Mouse (Mus musculus): ENCODE data around the gene Nrxn2. TPM values are rescaled to one million over a fixed set of nuclear protein-coding genes. Genes with fewer than 3 reads are reported as not detected.

The Nrxn2 gene
- polyA plus RNA-seq, 1 experiment from 2014 or later, result 0.77 TPM

DNA sequence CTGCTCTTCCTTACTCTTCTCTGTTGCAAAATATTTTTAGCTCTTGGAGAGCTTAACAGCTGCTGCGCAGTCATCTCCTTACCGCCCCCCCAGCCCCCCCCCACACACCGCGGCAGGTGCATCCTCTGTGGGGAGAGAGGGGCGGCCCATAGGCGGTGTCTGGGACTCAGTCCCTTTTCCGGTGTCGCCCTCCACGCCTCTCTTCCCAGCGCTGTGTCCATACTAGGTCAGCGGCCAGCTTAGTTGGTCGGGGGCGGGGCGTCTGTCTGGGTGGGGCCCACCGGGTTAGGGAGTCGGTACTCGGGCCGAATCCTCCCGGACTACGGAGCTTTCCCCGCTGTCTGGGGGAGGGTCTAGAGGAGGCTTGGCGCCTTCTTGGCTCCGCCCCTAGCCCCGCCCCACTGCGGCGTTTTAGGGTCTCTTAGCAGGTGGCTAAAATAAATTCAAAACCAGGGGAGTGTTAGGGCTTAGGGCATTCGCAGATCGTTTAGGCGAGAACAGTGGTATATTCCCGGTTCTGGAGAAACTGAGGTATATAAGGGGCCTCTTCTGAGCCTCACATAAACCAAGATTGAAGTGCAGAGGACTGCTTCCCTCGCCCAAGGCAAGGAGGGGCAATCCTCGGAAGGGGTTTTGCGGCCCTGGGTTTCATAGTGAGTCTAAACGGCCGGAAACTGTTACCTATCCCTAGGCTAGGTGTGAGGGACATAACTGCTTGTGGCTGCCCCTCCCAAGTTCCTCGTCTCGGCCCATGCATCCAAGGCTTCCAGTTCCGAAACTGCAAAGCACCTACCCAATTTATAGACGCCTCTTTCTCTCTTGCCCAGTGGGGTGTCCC lies 19.9 kb upstream of the Nrxn2 start:
- no peaks in the 10 kb centered on the region for H3K9me3 ChIP-seq (replicated peaks; ENCODE audit: control insufficient read depth, low read length)
- WGBS, result under 1% methylated on average over 39 of the region's 39 CpGs
- ATAC-seq (replicated peaks; ENCODE audit: extremely low read depth, insufficient read depth, low FRiP score), result peak; percentile 50
- H3K9ac ChIP-seq (ENCODE audit: low read length), result peak overlapping the region; percentile 61
- H3K27ac ChIP-seq (ENCODE audit: low read length), result peak overlapping the region; percentile 77
- peaks cover 7% of the 10 kb centered on the region for H3K36me3 ChIP-seq (ENCODE audit: control insufficient read depth, insufficient read depth)
- peak overlapping the region; percentile 59 for H3K4me3 ChIP-seq (ENCODE audit: low read length)
- H3K4me2 ChIP-seq (ENCODE audit: low read depth, low read length), result peak overlapping the region; percentile 74
- H3K27me3 ChIP-seq (ENCODE audit: control insufficient read depth, insufficient read depth, low read length), result no peaks in the 10 kb centered on the region
- peaks cover 27% of the 10 kb centered on the region for H3K4me1 ChIP-seq (ENCODE audit: control insufficient read depth, insufficient read depth, low read length)

DNA sequence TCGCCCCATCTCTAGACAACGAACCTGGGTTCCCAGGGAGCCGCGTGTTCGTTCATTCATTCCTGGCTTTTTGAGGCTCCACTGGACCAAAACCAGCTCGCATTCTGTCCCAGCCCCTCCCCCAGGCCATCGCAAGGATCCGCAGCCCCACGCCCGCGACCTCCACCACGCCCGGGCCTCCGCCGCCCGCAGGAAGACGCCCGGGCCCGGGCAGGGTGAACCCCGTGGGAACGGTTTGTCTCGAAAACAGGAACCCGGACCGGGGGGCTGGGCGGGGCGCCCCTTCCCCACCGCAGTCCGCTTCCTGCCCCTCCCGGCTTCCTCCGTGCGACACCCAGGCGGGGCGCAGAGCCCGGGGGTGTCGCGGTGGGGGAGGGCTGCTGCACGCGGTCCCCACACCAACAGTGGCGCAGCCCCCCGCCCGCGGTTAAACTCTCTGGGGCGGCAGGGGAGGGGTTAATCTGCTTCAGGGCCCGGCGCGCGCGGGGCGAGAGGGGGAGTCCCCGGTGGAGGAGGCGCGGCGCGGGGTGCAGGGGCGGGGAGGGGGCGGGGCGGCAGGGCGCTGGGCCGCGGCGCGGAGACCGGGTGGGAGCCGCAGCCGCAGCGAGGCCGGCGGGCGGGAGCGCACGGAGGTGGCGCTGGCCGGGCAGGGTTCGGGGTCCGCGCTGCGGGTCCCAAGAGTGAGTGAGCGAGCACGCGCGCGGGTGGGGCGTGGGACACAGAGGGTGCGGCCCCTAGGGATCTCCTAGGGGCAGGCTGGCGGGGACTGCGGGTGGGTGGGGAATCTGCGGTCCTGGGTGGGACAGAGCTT lies 19.0 kb upstream of the Nrxn2 start, which contains the start of gene Rasgrp2:
TSS of gene Rasgrp2 (plus strand) at position 56 of the 811 bp plus-strand sequence.
- peaks cover 5% of the 10 kb centered on the region for H3K36me3 ChIP-seq (ENCODE audit: control insufficient read depth, insufficient read depth)
- WGBS, result under 1% methylated on average over 82 of the region's 87 CpGs
- no peaks in the 10 kb centered on the region for H3K27me3 ChIP-seq (ENCODE audit: control insufficient read depth, insufficient read depth, low read length)
- peak; percentile 28; the same call in 1 of the 2 replicates for ATAC-seq (replicated peaks; ENCODE audit: extremely low read depth, insufficient read depth, low FRiP score)
- no peaks in the 10 kb centered on the region for H3K9me3 ChIP-seq (replicated peaks; ENCODE audit: control insufficient read depth, low read length)
- H3K9ac ChIP-seq (ENCODE audit: low read length), result peak within 1 kb of the TSS; percentile 61
- H3K4me1 ChIP-seq (ENCODE audit: control insufficient read depth, insufficient read depth, low read length), result peaks cover 27% of the 10 kb centered on the region
- peak within 1 kb of the TSS; percentile 77 for H3K27ac ChIP-seq (ENCODE audit: low read length)
- peak within 1 kb of the TSS; percentile 59 for H3K4me3 ChIP-seq (ENCODE audit: low read length)
- H3K4me2 ChIP-seq (ENCODE audit: low read depth, low read length), result peak within 1 kb of the TSS; percentile 74

- peak overlapping the region; percentile 59 for H3K4me3 ChIP-seq (ENCODE audit: low read length)
- peaks cover 27% of the 10 kb centered on the region for H3K4me1 ChIP-seq (ENCODE audit: control insufficient read depth, insufficient read depth, low read length)
- 3% methylated on average over 29 of the region's 29 CpGs for WGBS
These were observed 18.1 kb upstream of the Nrxn2 start for GRCm38 (mm10) chr19:6400096-6401086.

DNA sequence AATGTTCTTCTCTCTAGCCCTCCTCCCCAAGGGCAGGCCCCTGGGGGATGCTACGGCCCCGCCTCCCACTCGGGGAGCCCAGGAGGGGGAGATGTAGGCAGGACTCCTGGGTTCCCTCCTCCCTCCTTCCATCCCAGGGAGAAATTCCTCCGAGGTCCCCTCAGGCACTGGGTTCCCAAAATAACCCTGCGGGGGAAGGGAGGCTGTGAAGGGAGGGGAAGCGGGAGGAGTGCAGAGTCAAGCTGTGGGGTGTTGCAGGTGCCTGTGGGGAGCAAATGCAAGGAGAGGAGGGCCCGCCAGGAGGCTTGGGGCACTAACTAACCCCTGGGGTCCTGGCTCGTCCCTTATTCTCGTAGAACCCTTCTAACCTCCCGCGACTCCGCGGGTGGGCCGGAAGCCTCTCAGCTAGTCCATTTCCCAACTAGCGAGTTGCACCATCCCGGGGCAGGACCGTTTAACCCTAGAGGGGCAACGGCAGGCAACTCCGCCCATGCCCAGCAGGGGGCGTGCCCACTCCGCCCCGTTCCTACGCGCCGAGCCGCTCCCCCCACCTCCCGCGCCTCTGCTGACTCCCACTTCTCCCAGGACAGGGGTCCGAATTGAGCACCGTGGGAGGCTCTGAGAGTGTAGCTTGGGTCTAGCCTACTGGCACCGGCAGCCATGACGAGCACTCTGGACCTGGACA lies 17.3 kb upstream of the Nrxn2 start:
- peak; percentile 29 for ATAC-seq (replicated peaks; ENCODE audit: extremely low read depth, insufficient read depth, low FRiP score)
- peak overlapping the region; percentile 61; the same call in 1 of the 2 replicates for H3K27ac ChIP-seq (ENCODE audit: low read length)
- no peaks in the 10 kb centered on the region for H3K9me3 ChIP-seq (replicated peaks; ENCODE audit: control insufficient read depth, low read length)
- H3K9ac ChIP-seq (ENCODE audit: low read length), result peak overlapping the region; percentile 61
- WGBS, result under 1% methylated on average over 32 of the region's 32 CpGs
- peak overlapping the region; percentile 74 for H3K4me2 ChIP-seq (ENCODE audit: low read depth, low read length)
- peaks cover 2% of the 10 kb centered on the region; the same call in 1 of the 2 replicates for H3K36me3 ChIP-seq (ENCODE audit: control insufficient read depth, insufficient read depth)
- H3K27me3 ChIP-seq (ENCODE audit: control insufficient read depth, insufficient read depth, low read length), result no peaks in the 10 kb centered on the region
- H3K4me1 ChIP-seq (ENCODE audit: control insufficient read depth, insufficient read depth, low read length), result peaks cover 27% of the 10 kb centered on the region
- H3K4me3 ChIP-seq (ENCODE audit: low read length), result peak overlapping the region; percentile 59

More at GRCm38 (mm10) chr19:6400096-6401086, 18.1 kb upstream of the Nrxn2 start:
- Histone ChIP-seq H3K9me3 (replicated peaks; ENCODE audit: control insufficient read depth, low read length) (no peaks in the 10 kb centered on the region), H3K27ac (ENCODE audit: low read length) (peak overlapping the region; percentile 77), H3K27me3 (ENCODE audit: control insufficient read depth, insufficient read depth, low read length) (no peaks in the 10 kb centered on the region), H3K9ac (ENCODE audit: low read length) (peak overlapping the region; percentile 61), H3K36me3 (ENCODE audit: control insufficient read depth, insufficient read depth) (peaks cover 3% of the 10 kb centered on the region; the same call in 1 of the 2 replicates), H3K4me2 (ENCODE audit: low read depth, low read length) (peak overlapping the region; percentile 74)
- ATAC-seq (replicated peaks; ENCODE audit: extremely low read depth, insufficient read depth, low FRiP score), result no peak

DNA sequence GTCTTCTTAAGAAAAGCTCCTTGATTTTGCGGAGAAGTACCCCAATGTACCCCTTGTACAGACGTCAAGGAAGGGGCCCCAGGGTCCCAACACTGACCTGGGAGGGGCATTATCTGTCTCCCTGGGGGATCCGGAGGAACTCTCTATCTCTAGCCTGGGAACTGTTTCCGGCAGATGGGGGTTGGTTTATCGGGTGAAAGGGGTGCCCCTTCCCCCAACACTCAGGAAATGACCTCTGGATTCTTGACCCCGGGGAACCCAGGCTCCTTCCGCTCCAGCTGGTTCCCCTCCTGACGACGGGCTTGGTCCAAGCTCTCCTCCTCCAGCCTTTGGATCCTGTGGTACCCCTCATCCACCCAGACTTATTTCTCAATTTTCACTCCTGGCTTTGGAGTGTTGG lies 16.6 kb upstream of the Nrxn2 start:
- WGBS, result 10% methylated on average over 9 of the region's 9 CpGs

GRCm38 (mm10) chr19:6403869-6404268 lies 14.7 kb upstream of the Nrxn2 start:
- Histone ChIP-seq H3K9ac (ENCODE audit: low read length) (no peak overlapping the region), H3K27ac (ENCODE audit: low read length) (no peak overlapping the region), H3K36me3 (ENCODE audit: control insufficient read depth, insufficient read depth) (no peaks in the 10 kb centered on the region), H3K9me3 (replicated peaks; ENCODE audit: control insufficient read depth, low read length) (no peaks in the 10 kb centered on the region), H3K4me2 (ENCODE audit: low read depth, low read length) (no peak overlapping the region), H3K4me1 (ENCODE audit: control insufficient read depth, insufficient read depth, low read length) (peaks cover 21% of the 10 kb centered on the region), H3K4me3 (ENCODE audit: low read length) (no peak overlapping the region), H3K27me3 (ENCODE audit: control insufficient read depth, insufficient read depth, low read length) (no peaks in the 10 kb centered on the region)
- WGBS, result 83% methylated on average over 10 of the region's 10 CpGs
- ATAC-seq (replicated peaks; ENCODE audit: extremely low read depth, insufficient read depth, low FRiP score), result no peak

More for the DNA sequence above, 16.6 kb upstream of the Nrxn2 start:
- peak overlapping the region; percentile 61 for H3K9ac ChIP-seq (ENCODE audit: low read length)
- no peaks in the 10 kb centered on the region for H3K9me3 ChIP-seq (replicated peaks; ENCODE audit: control insufficient read depth, low read length)
- ATAC-seq (replicated peaks; ENCODE audit: extremely low read depth, insufficient read depth, low FRiP score), result no peak
- H3K4me3 ChIP-seq (ENCODE audit: low read length), result peak overlapping the region; percentile 59
- H3K4me2 ChIP-seq (ENCODE audit: low read depth, low read length), result peak overlapping the region; percentile 74
- no peaks in the 10 kb centered on the region for H3K36me3 ChIP-seq (ENCODE audit: control insufficient read depth, insufficient read depth)
- H3K27me3 ChIP-seq (ENCODE audit: control insufficient read depth, insufficient read depth, low read length), result no peaks in the 10 kb centered on the region
- peaks cover 27% of the 10 kb centered on the region for H3K4me1 ChIP-seq (ENCODE audit: control insufficient read depth, insufficient read depth, low read length)
- H3K27ac ChIP-seq (ENCODE audit: low read length), result peak overlapping the region; percentile 33; the same call in 1 of the 2 replicates

DNA sequence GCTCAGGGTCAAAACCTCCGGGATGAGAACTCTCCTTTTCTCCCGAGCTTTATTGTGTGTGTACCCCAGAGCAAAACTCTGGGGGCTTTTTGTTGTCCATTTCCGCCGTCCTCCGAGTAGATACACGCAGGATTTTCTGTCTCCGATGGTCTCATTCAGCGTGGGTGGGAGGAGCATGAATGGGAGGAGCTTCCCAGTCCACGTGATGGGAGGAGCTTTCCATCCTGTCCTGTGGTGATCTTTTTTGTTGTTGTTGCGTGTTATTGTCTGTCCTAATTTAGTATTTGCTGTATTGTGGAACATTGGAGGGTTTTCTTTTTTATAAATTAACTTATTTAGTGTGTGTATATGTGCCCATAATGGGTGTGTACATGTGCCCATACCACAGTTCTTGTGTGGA lies 13.1 kb upstream of the Nrxn2 start:
- WGBS, result 74% methylated on average over 10 of the region's 10 CpGs
- Histone ChIP-seq H3K4me3 (ENCODE audit: low read length) (no peak overlapping the region), H3K9ac (ENCODE audit: low read length) (no peak overlapping the region), H3K4me1 (ENCODE audit: control insufficient read depth, insufficient read depth, low read length) (peaks cover 16% of the 10 kb centered on the region), H3K9me3 (replicated peaks; ENCODE audit: control insufficient read depth, low read length) (no peaks in the 10 kb centered on the region), H3K27ac (ENCODE audit: low read length) (no peak overlapping the region), H3K27me3 (ENCODE audit: control insufficient read depth, insufficient read depth, low read length) (no peaks in the 10 kb centered on the region), H3K4me2 (ENCODE audit: low read depth, low read length) (no peak overlapping the region), H3K36me3 (ENCODE audit: control insufficient read depth, insufficient read depth) (no peaks in the 10 kb centered on the region)
- ATAC-seq (replicated peaks; ENCODE audit: extremely low read depth, insufficient read depth, low FRiP score), result no peak

DNA sequence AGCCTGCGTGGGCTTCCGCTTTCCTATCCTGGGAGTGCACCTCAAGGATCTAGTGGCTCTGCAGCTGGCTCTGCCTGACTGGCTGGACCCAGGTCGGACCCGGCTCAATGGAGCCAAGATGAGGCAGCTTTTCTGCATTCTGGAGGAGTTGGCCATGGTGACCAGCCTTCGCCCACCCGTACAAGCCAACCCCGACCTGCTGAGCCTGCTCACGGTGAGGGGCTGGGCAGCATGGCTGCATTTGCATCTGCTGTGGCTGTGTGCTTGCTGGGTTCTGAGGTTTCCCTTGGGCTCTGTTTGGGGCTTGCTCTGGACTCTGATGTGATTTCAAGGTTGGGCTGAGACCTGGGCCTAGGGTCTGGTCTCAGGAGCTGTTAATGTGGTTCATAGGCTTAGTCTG lies 11.4 kb upstream of the Nrxn2 start:
- ATAC-seq (replicated peaks; ENCODE audit: extremely low read depth, insufficient read depth, low FRiP score), result no peak
- H3K9me3 ChIP-seq (replicated peaks; ENCODE audit: control insufficient read depth, low read length), result no peaks in the 10 kb centered on the region
- H3K4me1 ChIP-seq (ENCODE audit: control insufficient read depth, insufficient read depth, low read length), result peaks cover under 1% of the 10 kb centered on the region
- H3K36me3 ChIP-seq (ENCODE audit: control insufficient read depth, insufficient read depth), result no peaks in the 10 kb centered on the region
- no peak overlapping the region for H3K4me3 ChIP-seq (ENCODE audit: low read length)
- H3K4me2 ChIP-seq (ENCODE audit: low read depth, low read length), result no peak overlapping the region
- 81% methylated on average over 8 of the region's 8 CpGs for WGBS
- H3K27me3 ChIP-seq (ENCODE audit: control insufficient read depth, insufficient read depth, low read length), result no peaks in the 10 kb centered on the region
- no peak overlapping the region for H3K27ac ChIP-seq (ENCODE audit: low read length)
- H3K9ac ChIP-seq (ENCODE audit: low read length), result no peak overlapping the region

Data from heart, embryonic 16.5 days (tissue).